Mouse (Mus musculus) stomach, postnatal 0 days (tissue): ENCODE data around the gene Prkce.

Experiments used
- CTCF ChIP-seq: IDR thresholded peaks from 2 replicates; pipeline ENCODE4 v1.5.1; 2016; ENCODE audit warnings: antibody characterized with exemption, low read depth, mild to moderate bottlenecking, moderate library complexity
- EP300 ChIP-seq: optimal IDR thresholded peaks from 2 replicates; pipeline ENCODE3; 2016; ENCODE audit warnings: antibody characterized with exemption

DNA sequence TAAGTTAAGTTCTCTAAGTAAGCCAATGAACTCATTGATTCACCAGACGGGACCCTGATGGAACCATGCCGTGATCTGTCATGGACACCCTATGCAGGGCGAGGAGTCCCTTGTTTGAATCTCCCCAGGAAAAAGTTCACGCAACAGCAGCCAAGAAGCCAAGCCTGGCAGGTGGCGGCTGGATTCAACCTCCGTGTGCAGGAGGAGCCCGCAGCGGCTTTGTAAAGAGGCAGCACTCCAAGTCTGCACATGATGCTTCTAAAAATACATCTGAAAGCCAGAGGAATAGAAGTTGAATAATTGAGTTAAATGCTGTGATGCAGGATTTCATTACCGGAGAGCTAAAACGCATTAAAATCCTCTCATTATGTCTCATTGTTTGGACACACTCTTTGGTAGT is 199.3 kb downstream of the Prkce start:
- TF ChIP-seq CTCF: no peak
- TF ChIP-seq EP300: no peak
